Mouse (Mus musculus): ENCODE measurements around the gene Sfpq. TPM values are rescaled to one million over a fixed set of nuclear protein-coding genes. Genes with fewer than 3 reads are reported as not detected.
"Not testable (repeated sequence)": the region's sequence is repeated elsewhere in the genome, so short reads cannot be mapped to it uniquely, and the experiment has no call there.

Gene Sfpq
- total RNA-seq, 2 experiments from 2014 or later, result 243 to 256 TPM

- Histone ChIP-seq H3K27ac (no peak overlapping the region), H3K4me3 (no peak overlapping the region)
- DNase-seq (ENCODE audit: extremely low spot score in 1 of 2, low spot score in 2 of 2), result no peak
- no peak for TF ChIP-seq CTCF (IDR thresholded peaks at IDR 0.05)
- intact Hi-C loops (cut with DNase I), result loop anchor here (10.0 kb wide), 1 partner anchor 450 kb away; the partner anchor contains the start of gene Clspn
Measured at GRCm38 (mm10) chr4:127004384-127004783, 16.7 kb upstream of the Sfpq start.

GRCm38 (mm10) chr4:127005113-127005936 is 15.8 kb upstream of the Sfpq start:
- no peak for TF ChIP-seq CTCF (IDR thresholded peaks at IDR 0.05)
- Histone ChIP-seq H3K4me3 (peak overlapping the region; percentile 38), H3K27ac (peak overlapping the region; percentile 53)
- peak; percentile 65 to 69 for DNase-seq (ENCODE audit: extremely low spot score in 1 of 2, low spot score in 2 of 2)
- intact Hi-C loops (cut with DNase I), result loop anchor here (5.0 to 10.0 kb wide), 2 partner anchors 38 to 451 kb away; partner anchors contain the start of genes Clspn and Zmym4

GRCm38 (mm10) chr4:127015294-127015993 is 5.7 kb upstream of the Sfpq start:
- peak; percentile 81 for TF ChIP-seq CTCF (IDR thresholded peaks at IDR 0.05)
- 0 out of 2 replicates have a peak overlapping the region, but pooled peaks have one; percentile 21 for H3K4me3 ChIP-seq
- intact Hi-C loops (cut with DNase I), result loop anchor here (5.0 kb wide), 1 partner anchor 163 kb away; no protein-coding TSS in a partner anchor
- peak; percentile 78 to 80 for DNase-seq (ENCODE audit: extremely low spot score in 1 of 2, low spot score in 2 of 2)
- not testable (repeated sequence) for H3K27ac ChIP-seq

- no peak for TF ChIP-seq CTCF (IDR thresholded peaks at IDR 0.05)
Measured at GRCm38 (mm10) chr4:127016366-127016765, 4.8 kb upstream of the Sfpq start.

DNA sequence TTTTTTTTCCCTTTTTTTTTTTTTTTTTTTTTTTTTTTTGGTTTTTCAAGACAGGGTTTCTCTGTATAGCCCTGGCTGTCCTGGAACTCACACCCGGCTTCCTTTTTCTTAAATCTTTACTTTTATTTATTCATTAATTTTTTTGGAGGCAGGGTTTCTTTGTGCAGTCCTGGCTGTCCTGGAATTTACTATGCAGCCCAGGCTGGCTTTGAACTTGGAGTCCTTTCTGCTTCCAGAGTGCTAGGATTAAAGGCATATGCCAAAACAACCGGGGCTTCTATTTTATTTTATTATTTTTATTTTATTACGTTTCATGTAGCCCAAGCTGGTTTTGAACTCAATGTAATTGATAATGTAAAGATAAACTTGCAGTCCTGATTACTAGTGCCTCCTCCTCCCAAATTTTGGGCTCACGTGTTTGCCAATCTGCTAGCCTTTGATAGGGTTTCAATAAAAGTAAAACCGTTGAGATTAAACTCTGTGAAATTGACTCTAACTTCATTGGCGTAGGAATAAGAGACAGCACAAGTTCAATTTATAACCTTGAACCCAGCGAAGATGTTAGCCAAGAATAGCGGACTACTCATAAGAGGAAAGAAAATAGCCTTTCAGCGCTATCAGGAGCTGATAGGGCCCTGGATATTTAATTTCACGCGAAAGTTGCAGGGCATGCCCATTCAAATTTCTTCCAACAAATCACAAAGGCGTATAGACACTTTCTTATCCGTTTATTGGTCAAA is 543 bp upstream of the Sfpq start:
- intact Hi-C loops (cut with DNase I), result no loop called here
- Histone ChIP-seq H3K27ac (no peak overlapping the region), H3K4me3 (peak overlapping the region; percentile 32)
- no peak; the same call in 1 of the 2 replicates for TF ChIP-seq CTCF (IDR thresholded peaks at IDR 0.05)
- DNase-seq (ENCODE audit: extremely low spot score in 1 of 2, low spot score in 2 of 2), result no peak

More at GRCm38 (mm10) chr4:127016366-127016765, 4.8 kb upstream of the Sfpq start:
- Histone ChIP-seq H3K4me3 (no peak overlapping the region), H3K27ac (no peak overlapping the region)
- intact Hi-C loops (cut with DNase I), result loop anchor here (5.0 kb wide), 1 partner anchor 164 kb away; no protein-coding TSS in a partner anchor
- no peak for DNase-seq (ENCODE audit: extremely low spot score in 1 of 2, low spot score in 2 of 2)

DNA sequence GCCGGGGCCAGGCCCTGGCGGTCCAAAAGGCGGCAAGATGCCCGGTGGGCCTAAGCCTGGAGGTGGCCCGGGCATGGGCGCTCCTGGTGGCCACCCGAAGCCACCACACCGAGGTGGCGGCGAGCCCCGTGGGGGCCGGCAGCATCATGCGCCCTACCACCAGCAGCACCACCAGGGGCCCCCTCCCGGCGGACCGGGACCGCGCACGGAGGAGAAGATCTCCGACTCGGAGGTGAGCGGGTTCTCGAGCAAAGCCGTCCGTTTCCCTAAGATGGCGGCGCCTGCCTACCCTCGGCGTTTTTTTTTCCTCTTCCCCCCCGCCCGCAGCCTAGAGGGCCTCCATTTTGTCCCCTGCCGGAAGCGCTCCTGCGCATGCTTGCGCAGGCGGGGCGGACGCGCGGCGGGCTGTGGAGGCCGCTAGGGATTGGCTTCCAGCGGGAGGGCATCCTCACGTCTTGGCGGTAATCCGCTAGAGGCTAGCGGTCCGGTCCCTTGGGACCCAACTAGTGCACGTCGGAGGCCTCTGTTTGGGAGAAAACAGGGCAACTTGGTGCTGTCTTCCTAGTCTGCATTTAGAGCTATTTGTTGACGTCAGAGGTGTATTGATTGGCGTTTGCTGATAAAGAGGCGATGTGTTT is 984 bp downstream of the Sfpq start:
- peak overlapping the region; percentile 99 for H3K27ac ChIP-seq
- peak overlapping the region; percentile 89 for H3K4me3 ChIP-seq
- peak; percentile 86 to 90 for DNase-seq (ENCODE audit: extremely low spot score in 1 of 2, low spot score in 2 of 2)
- TF ChIP-seq CTCF (IDR thresholded peaks at IDR 0.05), result peak; percentile 56
- intact Hi-C loops (cut with DNase I), result no loop called here

DNA sequence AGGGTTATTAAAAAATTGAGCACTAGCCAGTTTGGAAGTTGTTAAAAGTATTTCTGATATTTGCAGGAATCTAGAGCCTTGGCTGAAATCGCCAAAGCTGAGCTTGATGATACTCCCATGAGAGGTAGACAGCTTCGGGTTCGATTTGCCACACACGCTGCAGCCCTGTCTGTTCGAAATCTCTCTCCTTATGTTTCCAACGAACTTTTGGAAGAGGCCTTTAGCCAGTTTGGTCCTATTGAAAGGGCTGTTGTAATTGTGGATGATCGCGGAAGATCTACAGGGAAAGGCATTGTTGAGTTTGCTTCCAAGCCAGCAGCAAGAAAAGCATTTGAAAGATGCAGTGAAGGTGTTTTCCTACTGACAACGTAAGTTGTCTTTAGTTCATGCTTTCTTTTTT is 2.1 kb downstream of the Sfpq start:
- TF ChIP-seq CTCF (IDR thresholded peaks at IDR 0.05), result no peak
- peak overlapping the region; percentile 89 for H3K4me3 ChIP-seq
- no peak for DNase-seq (ENCODE audit: extremely low spot score in 1 of 2, low spot score in 2 of 2)
- intact Hi-C loops (cut with DNase I), result no loop called here
- no peak overlapping the region for H3K27ac ChIP-seq

GRCm38 (mm10) chr4:127024240-127024639 is 3.1 kb downstream of the Sfpq start:
- H3K4me3 ChIP-seq, result peak overlapping the region; percentile 89
- no peak for TF ChIP-seq CTCF (IDR thresholded peaks at IDR 0.05)
- no peak overlapping the region for H3K27ac ChIP-seq
- no peak for DNase-seq (ENCODE audit: extremely low spot score in 1 of 2, low spot score in 2 of 2)
- intact Hi-C loops (cut with DNase I), result no loop called here

DNA sequence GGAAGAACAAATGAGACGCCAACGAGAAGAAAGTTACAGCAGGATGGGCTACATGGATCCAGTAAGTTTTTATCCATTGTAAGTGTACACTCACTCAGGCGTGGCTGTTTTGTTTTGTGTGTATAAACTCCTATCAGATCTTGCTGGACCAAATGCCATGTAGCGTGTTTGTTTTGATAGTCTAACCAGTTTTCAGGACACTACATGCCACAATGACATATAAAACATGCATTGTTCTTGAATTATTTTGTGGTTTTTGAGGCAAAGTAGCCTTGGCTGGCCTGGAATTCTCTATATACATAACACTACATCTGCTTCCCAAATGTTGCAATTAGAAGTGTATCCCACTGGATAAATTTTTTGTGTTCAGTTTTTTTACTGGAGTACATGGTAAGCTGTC is 5.7 kb downstream of the Sfpq start:
- DNase-seq (ENCODE audit: extremely low spot score in 1 of 2, low spot score in 2 of 2), result no peak
- no peak for TF ChIP-seq CTCF (IDR thresholded peaks at IDR 0.05)
- intact Hi-C loops (cut with DNase I), result no loop called here

DNA sequence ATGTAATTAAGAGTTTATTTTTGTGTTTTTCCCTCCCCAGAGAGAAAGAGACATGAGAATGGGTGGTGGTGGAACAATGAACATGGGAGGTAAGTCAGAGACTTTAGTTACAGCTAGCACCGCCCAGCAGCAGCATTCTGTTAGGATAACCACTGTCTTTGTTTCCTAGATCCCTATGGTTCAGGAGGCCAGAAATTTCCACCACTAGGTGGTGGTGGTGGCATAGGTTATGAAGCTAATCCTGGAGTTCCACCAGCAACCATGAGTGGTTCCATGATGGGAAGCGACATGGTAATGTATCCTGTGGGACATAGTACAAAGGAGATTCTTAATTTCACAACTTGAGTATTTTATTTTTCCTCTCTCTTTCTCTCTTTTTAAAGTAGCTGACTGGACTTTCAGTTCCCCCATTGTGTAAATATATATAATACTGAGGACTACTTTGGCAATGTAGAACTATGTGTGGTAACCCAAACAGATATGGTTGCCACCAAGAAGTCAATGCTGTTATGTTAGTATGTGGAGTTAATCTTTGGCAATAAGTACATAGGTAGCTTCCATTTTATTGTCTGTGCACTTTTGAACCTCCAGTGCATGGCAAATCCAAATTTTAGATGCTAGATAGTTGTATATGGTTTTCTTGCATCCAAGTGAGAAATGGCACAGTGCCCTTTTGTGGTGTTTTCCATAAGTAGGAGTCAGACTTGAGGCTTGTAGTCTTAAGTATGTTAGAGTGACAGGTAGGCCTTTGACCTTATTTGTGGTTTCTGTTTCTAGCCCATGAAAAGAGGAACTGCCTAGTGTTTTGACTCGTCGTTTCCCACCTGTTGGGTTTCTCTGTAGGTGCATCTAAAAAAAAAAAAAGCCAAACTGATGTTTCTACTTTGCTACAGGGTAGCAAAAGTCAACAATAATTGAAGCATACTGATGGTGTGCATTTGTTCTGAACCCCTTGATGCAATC is 6.4 kb downstream of the Sfpq start:
- peak; percentile 62 for TF ChIP-seq CTCF (IDR thresholded peaks at IDR 0.05)
- intact Hi-C loops (cut with DNase I), result no loop called here
- Histone ChIP-seq H3K27ac (no peak overlapping the region), H3K4me3 (no peak overlapping the region)
- DNase-seq (ENCODE audit: extremely low spot score in 1 of 2, low spot score in 2 of 2), result no peak

More for the DNA sequence above, 5.7 kb downstream of the Sfpq start:
- no peak overlapping the region for H3K27ac ChIP-seq
- no peak overlapping the region for H3K4me3 ChIP-seq

Measured in left cerebral cortex, adult 2 months (tissue).